Mouse (Mus musculus): Measurements from ENCODE around the gene Vwa3b.

GRCm38 (mm10) chr1:36985896-36986295, 40.5 kb upstream of the Vwa3b start:
- TF ChIP-seq CHD2 (IDR thresholded peaks at IDR 0.05; ENCODE audit: low read depth, low read length), result peak; percentile 81
- no peak for TF ChIP-seq MAFK (IDR thresholded peaks at IDR 0.05; ENCODE audit: insufficient read depth, low read depth, low read length)
- TF ChIP-seq ZNF384 (IDR thresholded peaks at IDR 0.05; ENCODE audit: low read depth, low read length), result no peak
- no peak for TF ChIP-seq ZC3H11A (IDR thresholded peaks at IDR 0.05; ENCODE audit: borderline replicate concordance, low read depth, low read length)
- TF ChIP-seq HCFC1 (IDR thresholded peaks at IDR 0.05; ENCODE audit: borderline replicate concordance, insufficient read depth, low read length), result no peak

Data from ES-E14 (cell line).